Comparison of ENCODE assay signal across 8 mouse cellular contexts in the genomic region with DNA sequence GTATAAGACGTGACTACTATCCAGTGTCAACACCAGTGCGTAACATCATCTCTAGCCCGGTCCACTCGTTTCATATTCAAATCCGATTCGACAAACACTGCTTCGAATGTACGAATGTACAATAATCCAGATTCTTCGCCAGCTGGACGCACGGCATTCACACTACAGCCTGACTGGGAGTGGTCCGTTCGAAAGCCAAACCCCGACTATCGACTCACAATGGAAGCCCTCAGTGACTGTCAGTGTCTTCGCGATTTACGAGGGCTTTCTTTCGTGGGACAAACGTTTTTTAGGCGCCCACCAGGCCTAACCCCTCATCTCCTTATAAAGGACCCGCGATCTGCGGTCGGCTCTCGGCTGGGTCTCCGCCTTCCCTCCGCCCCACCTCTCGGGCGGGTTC. TPM values are rescaled to one million over a fixed set of nuclear protein-coding genes. Genes with fewer than 3 reads are reported as not detected.
DNase-seq lines count a peak whose midpoint lies in the region; ATAC-seq and TF ChIP-seq lines count a peak whose summit lies in the region.

No protein-coding gene starts in this region.

- TF ChIP-seq EP300 in heart, postnatal 0 days (IDR thresholded peaks at IDR 0.05; ENCODE audit: low read depth): no peak

- peak overlapping the region; percentile 64 for H3K9ac ChIP-seq in heart, postnatal 0 days (replicated peaks; ENCODE audit: low read depth, low read length)
- H3K9ac ChIP-seq in forebrain, embryonic 13.5 days: peak overlapping the region; percentile 81
- peak overlapping the region; percentile 53; the same call in 1 of the 2 replicates for H3K9ac ChIP-seq in liver, embryonic 15.5 days

- 0 out of 2 replicates have a peak, but pooled peaks cover 6% of the 10 kb centered on the region for H3K36me3 ChIP-seq in heart, postnatal 0 days (replicated peaks; ENCODE audit: control insufficient read depth, insufficient read depth, low read length)
- peaks cover 18% of the 10 kb centered on the region for H3K36me3 ChIP-seq in forebrain, embryonic 13.5 days (ENCODE audit: poor library complexity, severe bottlenecking)
- H3K36me3 ChIP-seq in liver, embryonic 15.5 days (replicated peaks): no peaks in the 10 kb centered on the region

- DNase-seq in heart, postnatal 0 days (ENCODE audit: low spot score): no peak
- DNase-seq in heart, postnatal 10 days: no peak
- DNase-seq in NIH3T3 (ENCODE audit: low read depth): peak; percentile 44
- no peak for DNase-seq in urinary bladder, postnatal 10 days (ENCODE audit: low spot score)
- DNase-seq in thymus, postnatal 36 days: no peak
- DNase-seq in cerebellum, adult 11 months: no peak

- no peak for TF ChIP-seq CTCF in heart, postnatal 0 days (IDR thresholded peaks at IDR 0.05; ENCODE audit: low read depth)

- H3K27me3 ChIP-seq in heart, postnatal 0 days (ENCODE audit: control insufficient read depth, insufficient read depth, low read length): no peaks in the 10 kb centered on the region
- no peaks in the 10 kb centered on the region for H3K27me3 ChIP-seq in forebrain, embryonic 13.5 days
- 0 out of 2 replicates have a peak, but pooled peaks cover 6% of the 10 kb centered on the region for H3K27me3 ChIP-seq in liver, embryonic 15.5 days

- H3K9me3 ChIP-seq in heart, postnatal 0 days (replicated peaks; ENCODE audit: control insufficient read depth, low read length): no peaks in the 10 kb centered on the region
- no peaks in the 10 kb centered on the region for H3K9me3 ChIP-seq in forebrain, embryonic 13.5 days (replicated peaks)
- no peaks in the 10 kb centered on the region for H3K9me3 ChIP-seq in liver, embryonic 15.5 days (replicated peaks)

- peak overlapping the region; percentile 86 for H3K4me3 ChIP-seq in heart, postnatal 0 days (ENCODE audit: low read depth, low read length)
- peak overlapping the region; percentile 76 for H3K4me3 ChIP-seq in forebrain, embryonic 13.5 days
- H3K4me3 ChIP-seq in liver, embryonic 15.5 days (replicated peaks): peak overlapping the region; percentile 72

- 0 out of 2 replicates have a peak, but pooled peaks cover 4% of the 10 kb centered on the region for H3K4me1 ChIP-seq in heart, postnatal 0 days (ENCODE audit: control insufficient read depth, insufficient read depth)
- H3K4me1 ChIP-seq in forebrain, embryonic 13.5 days: peaks cover 22% of the 10 kb centered on the region
- peaks cover 7% of the 10 kb centered on the region for H3K4me1 ChIP-seq in liver, embryonic 15.5 days (replicated peaks)

- peak; percentile 12; the same call in 1 of the 2 replicates for ATAC-seq in heart, postnatal 0 days (ENCODE audit: insufficient read depth, low read depth)
- 0 out of 2 replicates have a peak, but pooled peaks have one; percentile 0 for ATAC-seq in forebrain, embryonic 13.5 days
- ATAC-seq in liver, embryonic 15.5 days (ENCODE audit: insufficient read depth): no peak; the same call in 1 of the 2 replicates

- peak overlapping the region; percentile 89 for H3K4me2 ChIP-seq in heart, postnatal 0 days (ENCODE audit: low read depth, low read length)
- peak overlapping the region; percentile 78 for H3K4me2 ChIP-seq in forebrain, embryonic 13.5 days
- peak overlapping the region; percentile 68 for H3K4me2 ChIP-seq in liver, embryonic 15.5 days

- intact Hi-C loops in heart, postnatal 10 days (cut with DNase I): no loop called here

- H3K27ac ChIP-seq in heart, postnatal 0 days (ENCODE audit: low read depth): no peak overlapping the region
- peak overlapping the region; percentile 51 for H3K27ac ChIP-seq in forebrain, embryonic 13.5 days
- no peak overlapping the region for H3K27ac ChIP-seq in liver, embryonic 15.5 days (replicated peaks)

- under 1% methylated on average over 30 of the region's 30 CpGs for WGBS in heart, postnatal 0 days
- 2% methylated on average over 30 of the region's 30 CpGs for WGBS in forebrain, embryonic 13.5 days
- 2% methylated on average over 30 of the region's 30 CpGs for WGBS in liver, embryonic 15.5 days (ENCODE audit: insufficient replicate concordance)

RNA-seq across cellular contexts. Expression of gene Rabl2, which starts 0.4 kb away (rescaled TPM):
- 9.6 and 12.7 TPM in 2 replicates for total RNA-seq in heart, postnatal 0 days (2014; rRNA removed; ENCODE audit: low replicate concordance)
- polyA plus RNA-seq in heart, postnatal 0 days (2015; fragmentation: Nextera tagmentation; extraction: Ambion mirVana): 9.2 and 10.3 TPM in 2 replicates
- 1 to 10 TPM; 8.0 to 9.1 TPM for total RNA-seq in heart, postnatal 10 days (2021)
- polyA plus RNA-seq in forebrain, embryonic 13.5 days (2015; fragmentation: Nextera tagmentation; extraction: Ambion mirVana): 55.1 and 56.4 TPM in 2 replicates
- polyA plus RNA-seq in liver, embryonic 15.5 days (2015; fragmentation: Nextera tagmentation; extraction: Ambion mirVana): 5.0 and 5.6 TPM in 2 replicates

RNA-seq across cellular contexts. Expression of gene Acr, which starts 23.2 kb away (rescaled TPM):
- not detected in 2 replicates for total RNA-seq in heart, postnatal 0 days (2014; rRNA removed; ENCODE audit: low replicate concordance)
- polyA plus RNA-seq in heart, postnatal 0 days (2015; fragmentation: Nextera tagmentation; extraction: Ambion mirVana): 0.23 TPM in 1 of 2 replicates, not detected in the other
- total RNA-seq in heart, postnatal 10 days (2021): 1 to 10 TPM in 1 of 2 experiments, under 1 TPM in 1; 0.55 to 1.5 TPM
- polyA plus RNA-seq in forebrain, embryonic 13.5 days (2015; fragmentation: Nextera tagmentation; extraction: Ambion mirVana): 1.2 and 1.8 TPM in 2 replicates
- polyA plus RNA-seq in liver, embryonic 15.5 days (2015; fragmentation: Nextera tagmentation; extraction: Ambion mirVana): not detected in 2 replicates
